Mouse (Mus musculus) adrenal gland, postnatal 25 days (tissue): ENCODE results near the gene Adgre1. TPM values are rescaled to one million over a fixed set of nuclear protein-coding genes. Genes with fewer than 3 reads are reported as not detected.
"Not testable (repeated sequence)": the region's sequence is repeated elsewhere in the genome, so short reads cannot be mapped to it uniquely, and the experiment has no call there.

Experiments
- DNase-seq: peaks from one replicate; pipeline ENCODE4 v3.0.0; 2021; ENCODE audit warnings: mixed read lengths
- long read RNA-seq: library from polyadenylated mRNA; stranded (forward); transcript quantifications from one replicate; pipeline ENCODE4 v2.0.0, GENCODE M21; 2021
- total RNA-seq: library from RNA; stranded (reverse); gene quantifications from 2 replicates; pipeline ENCODE4 v1.2.3, GENCODE M21; 2021

Adgre1 gene
- total RNA-seq: 2.4 and 4.1 TPM in 2 replicates
- long read RNA-seq, transcript Adgre1-202 (22 exons, 3,238 nt): major isoform, 7 of 8 reads
- long read RNA-seq, partial matches to known transcripts: 1 of 8 reads
- long read RNA-seq, other reads (novel, unspliced or antisense): 0 of 8 reads

GRCm38 (mm10) chr17:57358441-57358840, at the start of gene Adgre1:
Gene Adgre1, plus strand, starts transcription at chr17:57358691.
- DNase-seq: no peak

- no peak for DNase-seq
Measured at GRCm38 (mm10) chr17:57311801-57312200, 46.7 kb upstream of the Adgre1 start.

GRCm38 (mm10) chr17:57327615-57328014, 30.9 kb upstream of the Adgre1 start:
- peak; percentile 90 for DNase-seq

- no peak for DNase-seq
Measured at GRCm38 (mm10) chr17:57328944-57329343, 29.5 kb upstream of the Adgre1 start.

- no peak for DNase-seq
Measured at GRCm38 (mm10) chr17:57330993-57331392, 27.5 kb upstream of the Adgre1 start.

- DNase-seq: no peak
Measured at GRCm38 (mm10) chr17:57332241-57332640, 26.2 kb upstream of the Adgre1 start.

- peak; percentile 60 for DNase-seq
Measured at GRCm38 (mm10) chr17:57334001-57334760, 24.3 kb upstream of the Adgre1 start.

- peak; percentile 87 for DNase-seq
Measured at GRCm38 (mm10) chr17:57334761-57335150, 23.7 kb upstream of the Adgre1 start.

GRCm38 (mm10) chr17:57335194-57335593, 23.3 kb upstream of the Adgre1 start:
- DNase-seq: not testable (repeated sequence)

GRCm38 (mm10) chr17:57335673-57336303, 22.7 kb upstream of the Adgre1 start:
- DNase-seq: peak; percentile 85

GRCm38 (mm10) chr17:57337996-57338395, 20.5 kb upstream of the Adgre1 start:
- DNase-seq: no peak

- no peak for DNase-seq
Measured at GRCm38 (mm10) chr17:57339298-57339697, 19.2 kb upstream of the Adgre1 start.

- no peak for DNase-seq
Measured at GRCm38 (mm10) chr17:57341568-57341967, 16.9 kb upstream of the Adgre1 start.

- no peak for DNase-seq
Measured at GRCm38 (mm10) chr17:57344029-57344707, 14.3 kb upstream of the Adgre1 start.

- DNase-seq: no peak
Measured at GRCm38 (mm10) chr17:57347017-57347416, 11.5 kb upstream of the Adgre1 start.

GRCm38 (mm10) chr17:57347781-57348180, 10.7 kb upstream of the Adgre1 start:
- DNase-seq: no peak

GRCm38 (mm10) chr17:57349067-57349466, 9.4 kb upstream of the Adgre1 start:
- no peak for DNase-seq

GRCm38 (mm10) chr17:57350212-57350611, 8.3 kb upstream of the Adgre1 start:
- DNase-seq: no peak

GRCm38 (mm10) chr17:57351107-57351506, 7.4 kb upstream of the Adgre1 start:
- DNase-seq: no peak

GRCm38 (mm10) chr17:57359485-57360241, 1.2 kb downstream of the Adgre1 start:
- DNase-seq: no peak
